Mouse (Mus musculus): Measurements from ENCODE around the gene Dalrd3. TPM values are rescaled to one million over a fixed set of nuclear protein-coding genes. Genes with fewer than 3 reads are reported as not detected.

Dalrd3 gene
- polyA plus RNA-seq, 1 experiment from 2014 or later: 176 TPM

DNA sequence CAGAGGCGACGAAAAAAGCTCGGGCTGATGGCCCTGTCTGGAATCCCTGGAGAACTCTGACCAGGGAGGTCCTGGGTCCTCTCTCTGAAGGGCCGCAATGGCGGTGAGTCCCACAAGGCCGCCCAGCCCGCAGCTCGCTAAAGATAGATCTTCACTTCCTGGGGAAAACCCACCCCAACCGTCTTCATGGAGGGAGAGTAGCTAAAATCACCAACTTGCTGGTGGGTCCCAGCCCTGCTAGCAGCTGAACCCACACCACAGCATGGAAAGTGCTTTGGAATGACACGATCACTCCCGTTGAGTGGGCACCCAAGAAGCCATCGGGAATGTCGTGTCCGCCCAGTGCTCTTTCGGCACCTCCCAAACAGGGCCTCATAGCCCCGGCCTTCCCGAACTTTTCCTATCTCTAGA lies 1.2 kb upstream of the Dalrd3 start:
- Histone ChIP-seq H3K4me2 (ENCODE audit: low read depth, low read length, severe bottlenecking) (peak overlapping the region; percentile 99; the same call in 1 of the 2 replicates), H3K4me3 (ENCODE audit: low read depth, low read length) (peak overlapping the region; percentile 69), H3K9ac (ENCODE audit: low read length) (no peak overlapping the region), H3K27ac (ENCODE audit: low read depth, low read length) (no peak overlapping the region), H3K36me3 (ENCODE audit: control insufficient read depth, insufficient read depth, low read length) (peaks cover 23% of the 10 kb centered on the region), H3K4me1 (replicated peaks; ENCODE audit: control insufficient read depth, insufficient read depth, low read length) (peaks cover 19% of the 10 kb centered on the region), H3K9me3 (ENCODE audit: control insufficient read depth, low read length) (no peaks in the 10 kb centered on the region), H3K27me3 (ENCODE audit: control insufficient read depth, insufficient read depth, low read length) (no peaks in the 10 kb centered on the region)
- 78% methylated on average over 17 of the region's 17 CpGs for WGBS
- DNase-seq (ENCODE audit: low spot score) (no peak), ATAC-seq (replicated peaks; ENCODE audit: low FRiP score) (no peak)

DNA sequence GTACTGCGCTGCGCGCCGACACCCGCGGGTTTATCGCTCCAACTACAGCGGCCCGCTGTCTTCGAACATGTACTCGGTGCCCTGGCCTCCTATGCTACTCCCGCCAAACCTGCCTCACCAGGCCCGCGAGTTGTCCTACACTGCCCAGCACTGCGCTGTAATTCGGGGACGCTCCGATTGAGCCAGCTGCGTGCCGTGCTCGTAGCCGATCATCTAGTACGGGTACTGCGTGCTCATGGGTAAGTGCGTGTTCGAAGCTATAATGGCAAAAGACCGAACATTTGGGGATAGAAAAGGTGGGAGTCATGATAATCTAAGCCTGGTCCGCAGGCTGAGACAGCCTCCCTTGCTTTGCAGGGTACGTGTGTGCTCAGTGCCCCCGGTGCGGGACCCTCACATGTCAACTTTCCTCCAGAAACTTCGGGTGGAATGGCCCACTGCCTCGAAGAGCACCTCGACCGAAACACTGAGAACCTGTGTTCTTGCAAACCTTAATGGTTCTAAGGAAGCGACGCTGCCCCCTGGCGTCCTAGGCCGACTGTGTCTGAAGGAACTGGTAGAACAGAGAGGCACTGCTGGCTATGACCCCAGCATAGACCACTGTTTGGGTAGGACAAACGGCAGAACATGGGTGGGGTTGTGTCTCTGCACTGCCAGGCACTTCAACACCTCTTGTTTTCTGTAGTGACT lies 666 bp downstream of the Dalrd3 start:
- H3K9me3 ChIP-seq (ENCODE audit: control insufficient read depth, low read length): no peaks in the 10 kb centered on the region
- peak overlapping the region; percentile 51 for H3K4me3 ChIP-seq (ENCODE audit: low read depth, low read length)
- peak overlapping the region; percentile 93 for H3K4me2 ChIP-seq (ENCODE audit: low read depth, low read length, severe bottlenecking)
- H3K9ac ChIP-seq (ENCODE audit: low read length): peak overlapping the region; percentile 57
- H3K4me1 ChIP-seq (replicated peaks; ENCODE audit: control insufficient read depth, insufficient read depth, low read length): peaks cover 28% of the 10 kb centered on the region
- H3K27me3 ChIP-seq (ENCODE audit: control insufficient read depth, insufficient read depth, low read length): no peaks in the 10 kb centered on the region
- 3% methylated on average over 40 of the region's 40 CpGs for WGBS
- H3K36me3 ChIP-seq (ENCODE audit: control insufficient read depth, insufficient read depth, low read length): peaks cover 18% of the 10 kb centered on the region; the same call in 1 of the 2 replicates
- DNase-seq (ENCODE audit: low spot score) (peak; percentile 86), ATAC-seq (replicated peaks; ENCODE audit: low FRiP score) (peak; percentile 4; the same call in 1 of the 2 replicates)
- peak overlapping the region; percentile 53; the same call in 1 of the 2 replicates for H3K27ac ChIP-seq (ENCODE audit: low read depth, low read length)

GRCm38 (mm10) chr9:108571401-108571973 lies 1.8 kb downstream of the Dalrd3 start:
- WGBS: 95% methylated on average over 16 of the region's 16 CpGs

GRCm38 (mm10) chr9:108572321-108572720 lies 2.6 kb downstream of the Dalrd3 start:
- WGBS: 82% methylated on average over 10 of the region's 10 CpGs
- Histone ChIP-seq H3K9me3 (ENCODE audit: control insufficient read depth, low read length) (no peaks in the 10 kb centered on the region), H3K9ac (ENCODE audit: low read length) (no peak overlapping the region), H3K27me3 (ENCODE audit: control insufficient read depth, insufficient read depth, low read length) (no peaks in the 10 kb centered on the region), H3K27ac (ENCODE audit: low read depth, low read length) (no peak overlapping the region), H3K36me3 (ENCODE audit: control insufficient read depth, insufficient read depth, low read length) (peaks cover 19% of the 10 kb centered on the region; the same call in 1 of the 2 replicates), H3K4me3 (ENCODE audit: low read depth, low read length) (no peak overlapping the region), H3K4me1 (replicated peaks; ENCODE audit: control insufficient read depth, insufficient read depth, low read length) (peaks cover 36% of the 10 kb centered on the region), H3K4me2 (ENCODE audit: low read depth, low read length, severe bottlenecking) (no peak overlapping the region)
- ATAC-seq (replicated peaks; ENCODE audit: low FRiP score): no peak
- DNase-seq (ENCODE audit: low spot score): no peak

More at GRCm38 (mm10) chr9:108571401-108571973, 1.8 kb downstream of the Dalrd3 start:
- Histone ChIP-seq H3K9me3 (ENCODE audit: control insufficient read depth, low read length) (no peaks in the 10 kb centered on the region), H3K27ac (ENCODE audit: low read depth, low read length) (no peak overlapping the region), H3K4me2 (ENCODE audit: low read depth, low read length, severe bottlenecking) (no peak overlapping the region), H3K4me3 (ENCODE audit: low read depth, low read length) (no peak overlapping the region), H3K27me3 (ENCODE audit: control insufficient read depth, insufficient read depth, low read length) (no peaks in the 10 kb centered on the region), H3K9ac (ENCODE audit: low read length) (no peak overlapping the region), H3K36me3 (ENCODE audit: control insufficient read depth, insufficient read depth, low read length) (peaks cover 19% of the 10 kb centered on the region; the same call in 1 of the 2 replicates), H3K4me1 (replicated peaks; ENCODE audit: control insufficient read depth, insufficient read depth, low read length) (peaks cover 28% of the 10 kb centered on the region)
- DNase-seq (ENCODE audit: low spot score) (no peak), ATAC-seq (replicated peaks; ENCODE audit: low FRiP score) (no peak)

GRCm38 (mm10) chr9:108573774-108574690 lies 4.3 kb downstream of the Dalrd3 start:
- peak; percentile 88 for DNase-seq (ENCODE audit: low spot score)
- Histone ChIP-seq H3K27ac (ENCODE audit: low read depth, low read length) (no peak overlapping the region), H3K9ac (ENCODE audit: low read length) (0 out of 2 replicates have a peak overlapping the region, but pooled peaks have one; percentile 16), H3K36me3 (ENCODE audit: control insufficient read depth, insufficient read depth, low read length) (peaks cover 19% of the 10 kb centered on the region; the same call in 1 of the 2 replicates), H3K4me1 (replicated peaks; ENCODE audit: control insufficient read depth, insufficient read depth, low read length) (peaks cover 32% of the 10 kb centered on the region), H3K27me3 (ENCODE audit: control insufficient read depth, insufficient read depth, low read length) (no peaks in the 10 kb centered on the region), H3K9me3 (ENCODE audit: control insufficient read depth, low read length) (no peaks in the 10 kb centered on the region), H3K4me3 (ENCODE audit: low read depth, low read length) (no peak overlapping the region), H3K4me2 (ENCODE audit: low read depth, low read length, severe bottlenecking) (no peak overlapping the region)
- no peak for ATAC-seq (replicated peaks; ENCODE audit: low FRiP score)
- 49% methylated on average over 26 of the region's 26 CpGs for WGBS

- ATAC-seq (replicated peaks; ENCODE audit: low FRiP score) (no peak), DNase-seq (ENCODE audit: low spot score) (no peak)
- Histone ChIP-seq H3K9me3 (ENCODE audit: control insufficient read depth, low read length) (no peaks in the 10 kb centered on the region), H3K4me2 (ENCODE audit: low read depth, low read length, severe bottlenecking) (no peak overlapping the region), H3K27ac (ENCODE audit: low read depth, low read length) (no peak overlapping the region), H3K27me3 (ENCODE audit: control insufficient read depth, insufficient read depth, low read length) (no peaks in the 10 kb centered on the region), H3K4me3 (ENCODE audit: low read depth, low read length) (no peak overlapping the region), H3K9ac (ENCODE audit: low read length) (no peak overlapping the region), H3K4me1 (replicated peaks; ENCODE audit: control insufficient read depth, insufficient read depth, low read length) (peaks cover 36% of the 10 kb centered on the region), H3K36me3 (ENCODE audit: control insufficient read depth, insufficient read depth, low read length) (peaks cover 19% of the 10 kb centered on the region; the same call in 1 of the 2 replicates)
- WGBS: 92% methylated on average over 12 of the region's 12 CpGs
Observed at GRCm38 (mm10) chr9:108574921-108575320, 5.2 kb downstream of the Dalrd3 start.

- no peak overlapping the region for H3K27ac ChIP-seq (ENCODE audit: low read depth, low read length)
- H3K9me3 ChIP-seq (ENCODE audit: control insufficient read depth, low read length): no peaks in the 10 kb centered on the region
- peaks cover 31% of the 10 kb centered on the region for H3K4me1 ChIP-seq (replicated peaks; ENCODE audit: control insufficient read depth, insufficient read depth, low read length)
- H3K9ac ChIP-seq (ENCODE audit: low read length): no peak overlapping the region
- peaks cover 19% of the 10 kb centered on the region; the same call in 1 of the 2 replicates for H3K36me3 ChIP-seq (ENCODE audit: control insufficient read depth, insufficient read depth, low read length)
- WGBS: 90% methylated on average over 37 of the region's 37 CpGs
- DNase-seq (ENCODE audit: low spot score) (no peak), ATAC-seq (replicated peaks; ENCODE audit: low FRiP score) (no peak)
- H3K4me3 ChIP-seq (ENCODE audit: low read depth, low read length): no peak overlapping the region
- H3K27me3 ChIP-seq (ENCODE audit: control insufficient read depth, insufficient read depth, low read length): no peaks in the 10 kb centered on the region
- no peak overlapping the region for H3K4me2 ChIP-seq (ENCODE audit: low read depth, low read length, severe bottlenecking)
Observed at GRCm38 (mm10) chr9:108575321-108576297, 5.9 kb downstream of the Dalrd3 start.
